Mouse (Mus musculus) layer of hippocampus, adult 8-10 months (tissue): Measurements from ENCODE around the gene Bicral. TPM values are rescaled to one million over a fixed set of nuclear protein-coding genes. Genes with fewer than 3 reads are reported as not detected.
A peak's percentile ranks its signal among the peaks of the same experiment; 100 is the strongest.
"Not testable (repeated sequence)": the region's sequence is repeated elsewhere in the genome, so short reads cannot be mapped to it uniquely, and the experiment has no call there.

Experiments
- DNase-seq, 2 experiments: peaks; one replicate each; pipeline ENCODE4 v3.0.0; 2022; ENCODE audit warnings: low spot score in 2 of 2
- total RNA-seq, 4 experiments: library from RNA; stranded (reverse); gene quantifications; 2 replicates each; pipeline ENCODE4 v1.2.4; 2022

Bicral gene
- total RNA-seq, 4 experiments from 2014 or later, result 51.9 to 67.7 (median 61.2) TPM

- DNase-seq, result no peak
Measured at GRCm38 (mm10) chr17:46875626-46876025, 17.3 kb upstream of the Bicral start.

GRCm38 (mm10) chr17:46874133-46874532 lies 15.9 kb upstream of the Bicral start:
- DNase-seq, result no peak

DNA sequence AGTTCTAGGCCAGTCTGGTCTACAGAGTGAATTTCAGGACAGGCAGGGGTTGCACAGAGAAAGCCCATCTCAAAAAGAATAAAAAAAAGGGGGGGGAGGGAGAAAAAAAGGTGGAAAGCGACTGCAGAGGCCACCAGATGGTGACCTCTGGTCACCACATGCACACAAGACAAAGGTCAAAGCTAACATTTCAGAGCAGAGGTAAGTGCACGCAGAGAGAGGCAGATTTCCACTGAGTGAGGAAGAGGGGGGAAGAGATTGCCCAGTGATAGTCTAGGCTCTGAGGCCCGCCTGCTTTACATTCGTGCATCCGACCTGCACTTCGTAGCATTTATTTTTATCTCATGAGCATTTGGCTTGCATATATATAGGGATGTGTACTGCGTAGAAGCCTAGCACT lies 14.5 kb upstream of the Bicral start:
- no peak for DNase-seq

GRCm38 (mm10) chr17:46870913-46871312 lies 12.6 kb upstream of the Bicral start:
- no peak for DNase-seq

DNA sequence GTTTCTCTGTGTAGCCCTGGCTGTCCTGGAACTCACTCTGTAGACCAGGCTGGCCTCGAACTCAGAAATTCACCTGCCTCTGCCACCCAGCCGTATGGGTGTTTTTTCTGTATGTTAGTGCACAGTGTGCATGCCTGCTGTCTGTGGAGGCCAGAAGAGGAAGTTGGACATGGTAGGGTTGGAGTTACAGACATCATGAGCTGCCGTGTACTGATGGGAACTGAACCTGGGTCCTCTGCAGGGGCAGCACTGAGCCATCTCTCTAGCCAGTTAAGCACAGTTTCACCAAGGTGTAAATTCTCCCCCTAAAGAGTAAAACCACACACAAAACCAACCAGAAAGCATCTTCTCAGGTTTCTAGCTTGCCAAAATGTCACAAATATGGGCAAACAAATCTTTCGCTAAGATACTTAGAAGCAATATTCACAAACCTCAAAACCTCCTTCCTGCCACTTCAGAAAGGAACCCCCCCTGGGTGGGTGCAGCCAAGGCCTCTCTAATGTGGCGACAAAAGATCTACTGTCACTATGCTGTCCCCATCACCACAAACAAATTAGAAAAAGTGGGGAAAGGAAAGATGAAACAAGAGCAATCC lies 12.0 kb upstream of the Bicral start:
- no peak for DNase-seq

DNA sequence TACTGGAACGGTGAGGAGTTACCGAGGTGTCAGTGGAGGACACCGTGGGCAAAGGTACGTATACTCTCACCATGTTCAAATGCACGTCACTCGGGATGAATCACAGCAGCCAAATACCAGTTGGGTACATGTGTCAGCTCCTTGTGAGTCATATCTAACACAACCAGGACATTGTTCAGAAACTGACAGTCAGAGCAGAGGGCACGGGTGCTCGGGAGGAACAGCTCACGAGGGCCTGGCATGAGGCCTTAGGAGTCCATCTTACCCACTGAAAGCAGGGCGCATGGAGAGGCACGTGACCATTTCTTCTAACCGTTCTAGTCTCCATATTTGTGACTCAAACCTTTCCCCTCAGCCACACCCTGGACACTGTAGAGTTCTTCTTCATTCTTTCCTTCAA lies 8.6 kb upstream of the Bicral start:
- no peak for DNase-seq

- no peak for DNase-seq
Measured at GRCm38 (mm10) chr17:46864566-46865195, 6.4 kb upstream of the Bicral start.

- DNase-seq, result no peak
Measured at GRCm38 (mm10) chr17:46860120-46860519, 1.8 kb upstream of the Bicral start.

GRCm38 (mm10) chr17:46858749-46859444 lies 615 bp upstream of the Bicral start:
- no peak for DNase-seq

GRCm38 (mm10) chr17:46857361-46857902 lies 850 bp downstream of the Bicral start:
- peak; percentile 68 to 77 for DNase-seq

DNA sequence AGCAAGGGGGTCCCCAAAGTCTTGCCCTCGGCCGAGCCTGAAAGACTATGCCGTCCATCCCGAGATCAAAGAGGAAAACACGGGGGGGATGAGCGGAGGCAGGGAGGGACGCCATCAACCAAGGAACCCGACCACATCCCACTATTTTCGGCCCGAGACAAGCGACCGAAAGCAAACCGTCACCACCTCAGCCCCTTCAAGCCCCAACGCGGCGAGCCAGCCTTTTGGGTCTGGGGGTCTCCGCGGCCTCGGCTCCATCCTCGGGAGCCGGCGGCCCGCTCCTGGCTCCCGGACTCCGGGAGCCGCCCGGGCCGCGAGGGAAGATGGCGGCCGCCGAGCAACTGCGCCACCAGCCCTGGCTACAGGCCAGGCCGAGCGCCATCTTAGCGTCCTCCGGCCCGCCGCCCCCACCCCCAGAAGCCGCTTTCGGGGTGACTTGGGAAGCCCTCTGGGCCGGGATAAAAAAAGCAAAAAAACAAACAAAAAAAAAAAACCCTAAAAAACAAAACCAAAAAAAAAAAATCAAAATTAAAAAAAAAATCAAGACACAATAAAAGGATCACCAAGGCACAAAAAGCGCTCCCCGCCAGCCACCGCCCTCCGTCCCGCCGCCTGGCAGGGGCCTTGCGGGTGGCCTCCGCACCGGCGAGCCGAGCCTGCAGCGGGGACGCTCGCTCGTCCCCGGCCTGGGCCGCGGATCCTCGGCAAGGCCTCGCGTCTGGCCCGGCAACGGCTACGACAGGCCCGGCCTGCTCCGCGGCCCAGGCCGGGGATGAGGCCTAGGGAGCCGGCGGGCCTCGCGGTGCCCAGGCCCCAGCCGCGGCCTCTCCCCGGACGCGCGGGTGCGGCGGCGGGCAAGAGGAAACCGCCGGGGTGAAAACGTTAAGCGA lies 1.6 kb downstream of the Bicral start:
- DNase-seq, result peak in 1 of 2 experiments; percentile 70

- DNase-seq, result no peak
Measured at GRCm38 (mm10) chr17:46856107-46856388, 2.2 kb downstream of the Bicral start.

DNA sequence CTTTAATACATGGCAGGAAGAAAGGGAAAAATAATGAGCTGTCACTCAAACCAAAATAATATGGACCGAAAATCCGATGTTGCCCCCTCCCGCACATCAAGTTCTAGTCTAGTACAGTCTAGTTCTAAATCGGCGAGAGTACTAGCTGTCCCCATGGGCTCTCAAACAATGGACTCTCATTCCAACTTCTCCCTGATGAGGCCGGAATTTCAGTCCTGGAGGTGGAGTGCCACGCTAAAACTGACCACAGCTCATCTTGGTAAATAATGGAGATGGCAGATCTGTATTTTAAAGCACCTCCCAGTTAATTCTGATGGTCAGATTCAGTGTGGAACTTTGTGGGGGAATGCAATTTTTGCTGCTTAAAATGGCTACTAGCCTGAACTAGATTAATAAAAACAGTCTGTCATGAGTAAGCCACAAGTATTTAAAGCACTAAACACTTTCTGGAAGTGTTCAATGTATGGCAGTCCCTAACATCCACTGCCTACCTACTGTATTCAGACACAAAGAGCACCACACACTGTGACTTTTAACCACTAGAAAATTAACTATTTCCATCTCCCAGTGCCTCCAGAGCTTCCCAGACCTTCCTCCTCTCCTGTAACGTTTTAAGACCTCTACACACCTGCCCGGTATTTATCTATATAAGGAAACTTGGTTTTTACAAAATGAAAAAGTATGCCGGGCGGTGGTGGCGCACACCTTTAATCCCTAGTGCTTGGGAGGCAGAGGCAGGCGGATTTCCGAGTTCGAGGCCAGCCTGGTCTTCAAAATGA lies 2.8 kb downstream of the Bicral start:
- no peak for DNase-seq

GRCm38 (mm10) chr17:46854640-46855110 lies 3.6 kb downstream of the Bicral start:
- no peak for DNase-seq

- no peak for DNase-seq
Measured at GRCm38 (mm10) chr17:46854096-46854495, 4.2 kb downstream of the Bicral start.

DNA sequence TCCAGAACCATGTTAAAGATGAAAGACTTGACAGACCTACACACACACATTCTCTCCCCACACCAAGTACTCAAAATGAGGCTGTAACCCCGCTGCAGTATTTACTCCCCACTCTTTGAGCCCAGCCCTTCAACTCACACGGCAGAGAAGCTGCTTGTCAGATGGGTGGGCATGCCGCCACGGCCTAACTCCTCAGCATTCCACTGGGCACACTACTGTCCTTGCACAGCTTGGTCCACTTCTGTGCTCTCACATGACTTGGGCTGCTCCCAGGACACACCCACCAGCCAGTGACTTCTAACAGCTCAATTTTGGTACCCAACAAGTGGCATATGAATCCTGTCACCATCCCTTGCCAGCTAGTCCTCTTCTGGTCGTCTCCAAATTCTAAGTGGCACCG lies 5.0 kb downstream of the Bicral start:
- peak; percentile 59 to 65 for DNase-seq

- no peak for DNase-seq
Measured at GRCm38 (mm10) chr17:46852725-46853124, 5.6 kb downstream of the Bicral start.

- no peak for DNase-seq
Measured at GRCm38 (mm10) chr17:46847206-46847605, 11.1 kb downstream of the Bicral start.

DNA sequence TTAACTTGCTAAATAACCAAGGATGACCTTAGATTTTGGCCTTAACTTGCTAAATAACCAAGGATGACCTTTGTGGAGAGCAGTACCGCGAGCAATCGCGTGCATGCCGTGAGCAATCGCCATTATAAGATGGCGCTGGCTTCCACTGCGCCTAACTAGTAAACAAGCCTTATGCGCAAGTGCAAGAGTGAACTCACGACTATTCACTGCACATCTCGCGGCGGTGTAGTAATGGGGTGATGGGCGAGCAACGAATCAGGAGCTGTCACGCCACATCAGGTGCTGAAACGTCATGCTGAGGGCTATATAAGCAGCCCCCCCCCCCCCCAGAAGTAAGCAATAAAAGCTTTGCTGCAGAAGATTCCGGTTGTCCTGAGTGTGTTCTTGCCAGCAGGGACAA lies 11.7 kb downstream of the Bicral start:
- not testable (repeated sequence) for DNase-seq

GRCm38 (mm10) chr17:46845262-46845661 lies 13.0 kb downstream of the Bicral start:
- no peak for DNase-seq

DNA sequence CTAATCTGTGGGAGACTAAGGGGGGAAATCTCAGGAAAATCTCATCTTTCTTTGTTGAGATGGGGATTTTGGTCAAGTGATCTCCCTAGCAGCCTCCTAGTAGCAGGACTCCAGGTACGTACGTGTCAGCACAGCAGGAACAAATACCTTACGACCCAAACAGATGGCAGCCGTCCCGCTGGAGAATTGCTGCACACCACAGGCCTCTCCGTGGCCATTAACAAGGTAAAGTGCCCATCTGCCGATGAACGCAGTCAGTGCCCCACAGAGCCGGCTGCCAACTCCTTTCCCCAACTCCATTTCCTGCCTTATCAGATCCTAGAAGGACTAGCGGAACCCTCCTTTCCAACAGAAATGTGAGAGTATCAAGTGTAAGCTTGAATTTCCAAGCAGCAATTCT lies 13.5 kb downstream of the Bicral start:
- DNase-seq, result no peak
